Mouse (Mus musculus) left cerebral cortex, postnatal 25 days (tissue): Measurements from ENCODE around the gene Bcl6. TPM values are rescaled to one million over a fixed set of nuclear protein-coding genes. Genes with fewer than 3 reads are reported as not detected.
A peak's percentile ranks its signal among the peaks of the same experiment; 100 is the strongest.

Source experiments
- DNase-seq, 2 experiments: peaks; one replicate each; pipeline ENCODE4 v3.0.0; 2022; ENCODE audit warnings: low spot score in 2 of 2, mixed read lengths in 1 of 2
- intact Hi-C: fragments of 180-260 bp; cut with DNase I; formaldehyde crosslinking; loops from one replicate; pipeline ENCODE4 v1.15.1; 2025
- total RNA-seq, 2 experiments: library from RNA; stranded (reverse); gene quantifications; 2 replicates each; pipeline ENCODE4 v1.2.3; 2021

Gene Bcl6
- 10 to 100 TPM; 27.9 to 32.5 TPM for total RNA-seq

- intact Hi-C loops: loop anchor here (1.0 to 5.0 kb wide), 7 partner anchors 294 to 1071 kb away; partner anchors contain the start of gene Lpp
Measured at GRCm38 (mm10) chr16:23988466-23989208, at the start of gene Bcl6, which contains the start of gene Gm37419. Bcl6 (minus strand) TSS chr16:23988852. Gm37419 (plus strand) TSS chr16:23988482.

GRCm38 (mm10) chr16:24036398-24036797, 47.7 kb upstream of the Bcl6 start:
- DNase-seq: no peak
- intact Hi-C loops: no loop called here

More at GRCm38 (mm10) chr16:23988466-23989208, at the start of gene Bcl6, which contains the start of gene Gm37419:
- DNase-seq: peak; percentile 88 to 90

DNA sequence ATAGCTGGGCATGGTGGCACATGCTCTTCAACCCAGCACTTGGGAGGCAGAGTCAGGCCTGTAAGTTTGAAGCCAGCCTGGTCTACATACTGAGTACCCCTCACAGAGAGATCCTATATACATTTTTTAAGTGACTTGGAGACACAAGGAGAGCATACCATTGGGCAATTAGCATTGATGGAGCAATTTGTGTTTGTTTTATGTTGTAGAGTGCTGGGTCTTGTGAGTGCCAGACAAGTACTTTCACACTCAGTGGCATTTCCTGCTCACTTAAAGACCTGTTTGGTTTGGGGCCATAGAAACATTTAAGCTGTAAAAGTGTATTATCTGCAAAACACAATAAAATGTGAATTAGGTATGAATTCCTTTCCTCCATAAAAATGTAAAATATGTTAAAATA, 47.1 kb upstream of the Bcl6 start:
- DNase-seq: no peak
- intact Hi-C loops: no loop called here

DNA sequence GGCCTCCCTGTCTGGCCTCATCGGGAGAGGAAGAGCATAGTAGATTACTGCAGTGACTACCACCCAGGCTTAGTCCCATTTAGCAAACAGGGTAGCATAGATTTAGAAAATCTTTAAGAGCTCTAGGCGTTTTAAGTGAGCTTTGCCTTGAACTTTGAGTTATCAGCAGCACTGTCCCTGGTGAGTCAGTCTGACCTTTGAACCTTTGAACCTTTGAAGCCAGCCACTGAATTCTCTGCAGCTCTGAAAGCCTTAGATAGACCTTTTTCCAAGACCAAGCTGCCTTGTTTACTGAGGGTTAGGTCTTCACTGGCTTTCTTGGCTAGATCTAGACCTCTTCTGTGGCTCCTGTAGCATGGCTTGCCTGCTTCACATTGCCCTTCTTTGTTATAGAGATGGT, 45.8 kb upstream of the Bcl6 start:
- no peak for DNase-seq
- intact Hi-C loops: no loop called here

DNA sequence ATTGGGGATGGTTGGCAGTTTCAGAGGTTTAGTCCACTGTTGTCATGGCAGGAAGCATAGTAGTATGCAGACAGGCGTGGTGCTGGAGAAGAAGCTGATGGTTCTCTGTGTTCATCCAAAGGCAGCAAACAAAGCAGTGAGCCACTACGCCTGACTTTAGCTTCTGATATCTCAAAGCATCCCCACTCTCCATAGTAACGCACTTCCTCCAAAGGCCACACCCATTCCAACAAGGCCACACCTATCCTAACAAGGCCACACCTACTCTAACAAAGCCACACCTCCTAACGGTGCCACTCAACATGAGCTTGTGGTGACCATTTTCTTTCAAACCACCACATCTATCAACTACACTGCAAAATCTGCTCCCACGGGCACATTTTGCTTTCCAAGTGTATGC, 44.6 kb upstream of the Bcl6 start:
- no peak for DNase-seq
- intact Hi-C loops: no loop called here

DNA sequence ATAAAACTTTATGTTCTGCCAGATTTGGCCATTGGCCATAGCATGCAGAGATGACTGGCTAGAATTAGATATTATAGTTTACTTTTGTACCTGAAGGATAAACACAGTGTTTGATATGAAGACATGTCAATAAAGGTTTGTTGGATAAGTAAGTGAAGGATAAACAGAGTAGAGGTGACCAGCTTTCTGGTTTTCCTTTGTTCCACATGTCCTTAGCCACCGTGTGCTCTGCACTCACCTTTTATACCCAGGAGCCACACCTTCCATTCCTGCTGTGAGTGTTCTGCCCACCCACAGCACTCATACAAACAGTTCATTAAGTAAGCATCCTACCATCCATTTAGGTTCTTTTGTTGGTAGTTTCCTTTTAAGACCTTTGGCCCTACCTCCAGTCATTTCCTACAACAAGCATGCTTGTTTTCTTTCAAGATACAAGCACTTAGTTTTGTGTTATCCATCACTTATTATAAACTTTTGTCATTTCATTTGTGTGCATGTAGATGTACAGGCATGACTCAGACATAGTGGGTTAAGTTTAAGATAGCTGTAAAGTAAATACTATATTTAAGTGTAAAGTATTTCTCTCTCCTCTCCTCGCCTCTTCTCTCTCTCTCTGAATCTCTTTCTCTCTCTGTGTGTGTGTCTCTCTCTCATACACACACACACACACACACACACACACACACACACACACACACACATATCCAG, 41.5 kb upstream of the Bcl6 start:
- no peak for DNase-seq
- intact Hi-C loops: no loop called here

GRCm38 (mm10) chr16:24025442-24025841, 36.8 kb upstream of the Bcl6 start:
- no peak for DNase-seq
- intact Hi-C loops: no loop called here

GRCm38 (mm10) chr16:24022605-24023004, 34.0 kb upstream of the Bcl6 start:
- no peak for DNase-seq
- intact Hi-C loops: no loop called here

DNA sequence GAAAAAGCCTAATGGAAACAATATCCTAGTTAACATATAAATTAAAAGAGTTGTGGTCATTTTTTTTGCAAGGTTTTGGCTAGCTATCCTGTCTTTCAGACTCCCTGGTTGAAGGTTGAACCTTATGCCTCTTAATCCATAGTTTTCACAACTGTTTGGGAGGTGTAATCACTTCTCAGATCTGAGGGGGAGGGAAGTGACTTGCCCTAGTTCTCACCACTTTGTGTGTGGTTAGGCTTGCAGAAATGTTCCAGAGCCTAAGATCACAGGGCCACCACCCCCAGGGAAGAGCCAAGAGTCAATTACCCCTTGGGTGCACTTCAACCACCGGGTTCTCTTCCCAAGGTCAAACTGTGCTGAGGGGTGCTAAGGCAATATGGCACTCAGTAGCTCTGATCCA, 33.1 kb upstream of the Bcl6 start:
- intact Hi-C loops: no loop called here

DNA sequence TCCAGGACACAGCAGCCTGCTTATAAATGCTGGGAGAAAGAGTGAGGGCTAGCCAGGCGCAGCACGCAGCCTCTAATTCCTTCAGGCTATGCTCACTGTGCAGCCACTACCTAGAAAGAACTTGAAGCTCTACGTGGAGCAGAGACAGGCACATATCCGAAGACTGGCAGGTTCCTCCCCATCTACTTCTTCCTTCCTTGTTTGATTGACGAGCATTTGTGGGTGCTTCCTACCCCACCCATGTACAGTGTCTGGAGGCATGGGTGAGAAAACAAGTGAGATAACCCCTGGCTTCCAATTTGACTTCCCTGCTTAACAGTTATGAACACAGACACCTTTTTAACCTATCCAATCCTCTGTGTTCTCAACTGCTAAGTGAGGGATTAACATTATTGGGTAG, 28.1 kb upstream of the Bcl6 start:
- no peak for DNase-seq
- intact Hi-C loops: no loop called here

More for the DNA sequence above, 33.1 kb upstream of the Bcl6 start:
- DNase-seq: no peak

- DNase-seq: no peak
- intact Hi-C loops: no loop called here
Measured at GRCm38 (mm10) chr16:24016273-24016672, 27.6 kb upstream of the Bcl6 start.

- intact Hi-C loops: no loop called here
- no peak for DNase-seq
Measured at GRCm38 (mm10) chr16:24014378-24014777, 25.7 kb upstream of the Bcl6 start.

DNA sequence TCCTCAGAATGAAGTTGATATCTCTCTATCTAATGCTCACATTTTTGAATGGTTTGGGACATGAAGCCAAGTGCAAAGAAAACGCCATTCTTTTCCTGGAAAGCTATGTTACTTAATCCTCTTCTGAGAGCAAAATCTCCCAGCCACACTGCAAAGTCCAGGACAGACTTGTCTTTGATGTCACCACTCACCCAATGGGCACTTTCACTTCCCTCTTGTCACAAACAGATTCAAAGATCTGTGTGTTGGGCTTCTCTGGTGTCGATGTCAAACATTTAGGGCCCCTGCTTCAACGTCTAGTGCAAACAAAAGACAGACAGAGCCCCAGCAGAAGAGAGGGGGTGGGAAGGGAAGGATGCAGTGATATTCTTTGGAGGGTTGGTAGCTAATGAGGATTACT, 23.4 kb upstream of the Bcl6 start:
- DNase-seq: no peak
- intact Hi-C loops: no loop called here

DNA sequence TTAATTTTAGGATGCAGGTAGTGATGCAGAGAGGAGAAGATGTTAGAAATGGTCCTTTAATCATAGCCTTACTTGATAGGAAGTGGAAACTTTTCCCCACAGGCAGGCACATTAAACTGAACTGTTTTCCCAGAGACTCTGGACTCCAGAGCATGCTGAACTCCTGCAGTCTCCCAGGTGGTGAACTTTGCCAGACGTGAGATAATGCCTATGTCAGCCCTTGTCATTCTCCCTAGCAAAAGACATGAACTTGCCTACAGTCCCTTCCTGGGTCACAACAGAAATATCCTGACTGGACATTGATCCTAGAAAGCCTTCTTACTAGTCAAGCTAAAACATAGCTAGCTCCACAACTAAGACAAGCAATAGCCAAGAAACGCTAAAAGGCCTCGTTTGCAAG, 22.7 kb upstream of the Bcl6 start:
- intact Hi-C loops: no loop called here
- DNase-seq: no peak

DNA sequence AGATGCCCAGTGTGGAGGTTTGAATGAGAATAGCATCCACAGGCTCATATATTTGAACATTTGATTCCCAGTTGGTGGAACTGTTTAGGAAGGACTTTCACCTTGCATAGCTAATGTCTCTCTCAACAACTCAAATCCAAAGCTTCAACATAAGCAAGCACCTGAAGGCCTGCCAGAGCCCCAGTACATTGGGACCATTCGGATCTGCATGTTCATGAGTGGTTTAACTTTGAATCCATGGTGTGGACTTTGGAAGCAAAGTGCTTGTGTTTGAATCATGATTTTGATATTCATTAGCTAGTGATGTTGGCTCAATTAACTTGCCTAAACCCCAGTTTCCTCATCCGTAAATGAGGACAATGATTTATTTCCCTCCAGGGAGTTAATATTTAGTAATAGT, 21.2 kb upstream of the Bcl6 start:
- intact Hi-C loops: no loop called here
- DNase-seq: no peak

DNA sequence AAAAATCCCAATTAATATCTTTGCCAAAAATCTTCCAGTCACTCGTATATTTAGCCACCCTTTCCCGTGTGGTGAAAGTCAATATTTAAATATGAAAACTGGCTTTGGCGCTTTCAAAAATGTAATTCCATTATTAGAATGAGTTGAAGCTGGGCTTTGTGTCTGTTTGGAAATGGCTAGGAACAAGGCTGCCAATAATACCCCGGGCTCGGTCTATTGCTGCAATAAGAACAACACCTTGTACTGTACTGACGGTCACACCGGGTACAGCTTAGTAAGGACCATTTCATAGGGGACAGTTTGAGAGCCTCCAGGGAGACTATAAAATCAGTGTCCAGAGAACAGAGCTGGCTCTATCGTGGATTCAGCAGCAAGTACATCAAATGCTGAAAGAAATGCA, 17.3 kb upstream of the Bcl6 start:
- intact Hi-C loops: no loop called here
- no peak for DNase-seq

DNA sequence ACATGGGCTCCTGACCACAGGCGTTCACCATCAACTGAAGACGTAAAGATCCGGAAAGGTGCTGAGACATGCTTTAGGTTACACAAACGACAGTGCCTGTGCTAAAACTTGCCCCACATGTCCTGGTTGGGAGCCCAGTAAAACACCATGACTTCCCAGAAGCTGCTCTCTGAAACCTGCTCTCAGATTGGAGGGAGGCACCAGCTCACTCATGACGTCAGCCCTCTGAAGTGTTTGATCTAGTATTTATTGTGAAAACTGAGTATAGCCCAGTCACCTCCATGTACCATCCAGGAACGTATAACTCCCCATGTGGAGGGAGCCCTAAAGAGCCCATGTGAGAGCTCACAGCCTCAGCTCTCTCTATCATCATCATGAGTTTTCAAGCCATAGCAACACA, 9.3 kb upstream of the Bcl6 start:
- intact Hi-C loops: no loop called here
- no peak for DNase-seq

GRCm38 (mm10) chr16:23997228-23997627, 8.6 kb upstream of the Bcl6 start:
- intact Hi-C loops: no loop called here
- DNase-seq: no peak

DNA sequence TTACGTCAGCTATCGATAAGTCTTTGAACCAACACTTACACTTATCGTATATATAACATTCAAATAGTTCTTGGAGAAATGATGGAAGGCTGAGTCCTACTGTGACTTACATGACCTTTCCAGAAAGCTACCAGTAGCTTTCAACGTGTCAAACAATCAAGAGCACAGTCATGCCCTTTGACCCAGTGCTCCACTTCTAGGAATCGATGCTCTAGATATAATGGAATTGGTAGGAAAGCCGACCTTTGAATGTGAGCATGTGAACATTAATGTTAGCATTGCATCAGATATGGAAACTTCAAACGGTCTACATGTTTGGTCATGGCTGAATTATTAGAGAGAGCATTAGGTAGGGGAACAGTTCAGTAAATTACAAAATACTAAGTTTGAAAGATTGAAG, 7.7 kb upstream of the Bcl6 start:
- intact Hi-C loops: no loop called here
- DNase-seq: no peak

- intact Hi-C loops: loop anchor here (5.0 kb wide), 1 partner anchor 224 kb away; no protein-coding TSS in a partner anchor
- DNase-seq: no peak
Measured at GRCm38 (mm10) chr16:23993351-23994321, 5.0 kb upstream of the Bcl6 start.
